Mouse (Mus musculus) thymus, adult 2 months (tissue): ENCODE data around the gene Nfyc.

ENCODE experiments used
- CTCF ChIP-seq: fragments of 200-500 bp; IDR thresholded peaks from 2 replicates; pipeline ENCODE4 v1.5.1; 2012; ENCODE audit warnings: mild to moderate bottlenecking, control low read depth, low read length, moderate library complexity, borderline replicate concordance; ENCODE audit not compliant: control insufficient read depth, poor library complexity, insufficient read depth; ENCODE audit errors: extremely low read depth
- POLR2A ChIP-seq: fragments of 200-500 bp; IDR thresholded peaks from 2 replicates; pipeline ENCODE4 v1.6.1; 2012; ENCODE audit warnings: mild to moderate bottlenecking, low read length, control low read depth, moderate library complexity; ENCODE audit not compliant: control insufficient read depth, poor library complexity, insufficient read depth; ENCODE audit errors: extremely low read depth

- TF ChIP-seq CTCF = no peak
- TF ChIP-seq POLR2A = no peak
Measured at GRCm38 (mm10) chr4:120822191-120822911, 9.0 kb downstream of the Nfyc start.
